Mouse (Mus musculus) embryonic facial prominence, embryonic 14.5 days (tissue): ENCODE results near the gene Stom. TPM values are rescaled to one million over a fixed set of nuclear protein-coding genes. Genes with fewer than 3 reads are reported as not detected.
A peak's percentile ranks its signal among the peaks of the same experiment; 100 is the strongest.

ENCODE experiments used
- ATAC-seq: fragments of 200-750 bp; cut with Nextera tagmentation; 2 replicates; pipeline ENCODE4 v1.8.0; 2017; ENCODE audit warnings: low read depth, moderate number of reproducible peaks, moderate TSS enrichment
- DNase-seq: peaks from one replicate; pipeline ENCODE4 v3.0.0-alpha.2; 2015; ENCODE audit warnings: low spot score
- H3K27ac ChIP-seq: fragments of 300-500 bp; sonication (generic); replicated peaks from 2 replicates; pipeline ENCODE4 v1.5.1; 2014; ENCODE audit warnings: low read depth, mild to moderate bottlenecking, low read length, moderate library complexity
- H3K27me3 ChIP-seq: fragments of 300-500 bp; sonication (generic); replicated peaks from 2 replicates; pipeline ENCODE4 v1.6.1; 2014; ENCODE audit warnings: low read length; ENCODE audit not compliant: control insufficient read depth, insufficient read depth
- H3K36me3 ChIP-seq: fragments of 300-500 bp; sonication (generic); 2 replicates; pipeline ENCODE4 v1.6.1; 2014; ENCODE audit warnings: low read length, mixed read lengths; ENCODE audit not compliant: control insufficient read depth, insufficient read depth
- H3K4me1 ChIP-seq: fragments of 300-500 bp; sonication (generic); 2 replicates; pipeline ENCODE4 v1.6.1; 2014; ENCODE audit warnings: antibody characterized with exemption, low read length; ENCODE audit not compliant: control insufficient read depth, insufficient read depth
- H3K4me2 ChIP-seq: fragments of 300-500 bp; sonication (generic); 2 replicates; pipeline ENCODE4 v1.6.1; 2014; ENCODE audit warnings: low read depth, mild to moderate bottlenecking, low read length, moderate library complexity, mixed read lengths
- H3K4me3 ChIP-seq: fragments of 300-500 bp; sonication (generic); 2 replicates; pipeline ENCODE4 v1.5.1; 2014; ENCODE audit warnings: low read depth, mild to moderate bottlenecking, low read length
- H3K9ac ChIP-seq: fragments of 300-500 bp; sonication (generic); 2 replicates; pipeline ENCODE4 v1.6.1; 2014; ENCODE audit warnings: low read depth, mild to moderate bottlenecking, low read length, moderate library complexity, mixed read lengths
- H3K9me3 ChIP-seq: fragments of 300-500 bp; sonication (generic); 2 replicates; pipeline ENCODE4 v1.6.1; 2016; ENCODE audit warnings: low read length; ENCODE audit not compliant: control insufficient read depth
- WGBS: fragments of 180-500 bp; shearing (Covaris S2); extraction: QIAGEN DNeasy Blood & Tissue Kit; methylation state at CpG from one replicate; pipeline ENCODE4 v1.1.7; 2014; 5-methylcytosine and 5-hydroxymethylcytosine counted together
- polyA plus RNA-seq: library from polyadenylated mRNA; unstranded; fragments of >200 nt; fragmentation: Nextera tagmentation; extraction: Ambion mirVana; gene quantifications from 2 replicates; pipeline ENCODE4 v1.2.1, GENCODE M21; 2014

The Stom gene
- polyA plus RNA-seq, 1 experiment from 2014 or later: 33.2 TPM

DNA sequence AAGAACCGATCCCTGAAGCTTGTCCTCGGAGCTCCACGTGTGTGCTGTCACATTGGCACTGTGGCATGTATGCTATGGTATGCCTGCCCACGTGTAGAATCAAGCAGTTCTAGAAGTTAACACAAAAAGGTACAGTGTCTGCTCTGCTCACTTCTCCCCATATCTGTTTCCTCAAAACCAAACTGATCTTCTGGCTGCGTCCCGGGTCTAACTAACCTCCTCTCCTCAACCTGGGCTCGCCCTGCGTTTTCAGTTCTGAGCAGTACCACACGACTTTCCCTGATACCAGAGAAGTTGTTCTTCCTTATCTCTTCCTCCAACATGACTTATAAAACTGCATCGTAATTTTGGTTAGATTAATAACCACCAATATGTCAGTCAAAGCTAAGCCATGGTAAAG lies 9.2 kb downstream of the Stom start:
- Histone ChIP-seq H3K4me2 (no peak overlapping the region), H3K4me3 (no peak overlapping the region), H3K4me1 (peaks cover 3% of the 10 kb centered on the region; the same call in 1 of the 2 replicates), H3K36me3 (no peaks in the 10 kb centered on the region), H3K9me3 (no peaks in the 10 kb centered on the region), H3K9ac (no peak overlapping the region), H3K27ac (no peak overlapping the region), H3K27me3 (no peaks in the 10 kb centered on the region)
- ATAC-seq: no peak
- 56% methylated on average over 10 of the region's 10 CpGs for WGBS
- no peak for DNase-seq

GRCm38 (mm10) chr2:35326931-35327330 lies 9.8 kb downstream of the Stom start:
- no peak overlapping the region for H3K4me3 ChIP-seq
- H3K9me3 ChIP-seq: no peaks in the 10 kb centered on the region
- ATAC-seq: no peak
- no peak overlapping the region for H3K9ac ChIP-seq
- peaks cover 4% of the 10 kb centered on the region; the same call in 1 of the 2 replicates for H3K4me1 ChIP-seq
- DNase-seq: no peak
- no peak overlapping the region for H3K4me2 ChIP-seq
- H3K27me3 ChIP-seq: no peaks in the 10 kb centered on the region
- no peak overlapping the region for H3K27ac ChIP-seq
- 68% methylated on average over 1 of the region's 1 CpGs for WGBS
- H3K36me3 ChIP-seq: no peaks in the 10 kb centered on the region

GRCm38 (mm10) chr2:35325930-35326329 lies 10.8 kb downstream of the Stom start:
- ATAC-seq: no peak
- no peaks in the 10 kb centered on the region for H3K9me3 ChIP-seq
- no peaks in the 10 kb centered on the region for H3K27me3 ChIP-seq
- H3K4me2 ChIP-seq: no peak overlapping the region
- H3K27ac ChIP-seq: no peak overlapping the region
- DNase-seq: no peak
- peaks cover 4% of the 10 kb centered on the region; the same call in 1 of the 2 replicates for H3K4me1 ChIP-seq
- 68% methylated on average over 10 of the region's 10 CpGs for WGBS
- no peak overlapping the region for H3K9ac ChIP-seq
- H3K4me3 ChIP-seq: no peak overlapping the region
- no peaks in the 10 kb centered on the region for H3K36me3 ChIP-seq

DNA sequence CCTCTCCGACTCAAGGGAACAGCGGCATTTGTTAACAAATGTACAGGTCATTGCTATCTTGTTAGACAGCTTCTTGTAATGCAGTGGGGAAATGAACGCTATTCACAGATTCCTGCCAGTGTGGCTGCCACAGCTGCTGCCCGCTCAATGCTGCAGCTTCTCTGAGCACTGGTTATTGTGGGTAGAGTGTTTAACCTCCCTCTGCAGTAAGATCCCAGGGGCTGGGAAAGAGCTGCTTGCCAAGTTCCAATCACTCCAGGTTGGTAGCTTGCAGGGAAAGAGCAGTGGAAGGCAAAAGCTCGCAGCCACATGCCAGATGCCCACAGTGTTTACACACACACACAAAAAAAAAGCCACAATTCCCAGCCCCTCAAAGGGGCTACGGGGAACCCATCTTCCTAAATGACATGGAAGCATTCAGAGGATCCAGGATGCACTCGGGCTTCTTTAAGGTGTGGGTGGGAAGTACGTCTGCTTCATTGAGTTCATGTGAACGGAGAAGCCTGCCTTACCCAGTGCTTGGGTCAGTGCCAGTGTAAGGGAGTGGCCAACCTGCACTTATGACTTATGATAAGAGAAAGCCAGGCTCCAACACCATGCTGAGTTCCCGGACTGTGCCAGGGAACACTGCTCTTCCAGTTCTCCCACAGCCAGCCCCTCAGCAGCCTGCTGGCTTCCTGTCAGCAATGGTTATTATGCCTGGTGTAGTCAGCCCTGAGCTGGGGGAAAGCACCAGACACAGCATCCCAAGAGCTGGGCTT lies 14.2 kb downstream of the Stom start:
- ATAC-seq: peak; percentile 62
- H3K4me2 ChIP-seq: no peak overlapping the region
- peak; percentile 61 for DNase-seq
- WGBS: 59% methylated on average over 10 of the region's 10 CpGs
- no peaks in the 10 kb centered on the region for H3K27me3 ChIP-seq
- H3K36me3 ChIP-seq: 0 out of 2 replicates have a peak, but pooled peaks cover 5% of the 10 kb centered on the region
- H3K27ac ChIP-seq: 0 out of 2 replicates have a peak overlapping the region, but pooled peaks have one; percentile 4
- H3K9me3 ChIP-seq: no peaks in the 10 kb centered on the region
- H3K4me1 ChIP-seq: peaks cover 4% of the 10 kb centered on the region; the same call in 1 of the 2 replicates
- no peak overlapping the region for H3K9ac ChIP-seq
- no peak overlapping the region for H3K4me3 ChIP-seq

- Histone ChIP-seq H3K4me2 (no peak overlapping the region), H3K9ac (no peak overlapping the region), H3K4me1 (peaks cover 4% of the 10 kb centered on the region; the same call in 1 of the 2 replicates), H3K36me3 (0 out of 2 replicates have a peak, but pooled peaks cover 5% of the 10 kb centered on the region), H3K4me3 (no peak overlapping the region), H3K27ac (no peak overlapping the region), H3K9me3 (no peaks in the 10 kb centered on the region), H3K27me3 (no peaks in the 10 kb centered on the region)
- 81% methylated on average over 15 of the region's 15 CpGs for WGBS
- ATAC-seq (0 out of 2 replicates have a peak, but pooled peaks have one; percentile 26), DNase-seq (no peak)
Measured at GRCm38 (mm10) chr2:35320399-35320798, 16.4 kb downstream of the Stom start.

GRCm38 (mm10) chr2:35318405-35318804 lies 18.4 kb downstream of the Stom start:
- Histone ChIP-seq H3K27ac (no peak overlapping the region), H3K4me3 (no peak overlapping the region), H3K9ac (no peak overlapping the region), H3K4me2 (no peak overlapping the region), H3K36me3 (0 out of 2 replicates have a peak, but pooled peaks cover 5% of the 10 kb centered on the region), H3K4me1 (peaks cover 4% of the 10 kb centered on the region; the same call in 1 of the 2 replicates), H3K27me3 (no peaks in the 10 kb centered on the region), H3K9me3 (no peaks in the 10 kb centered on the region)
- DNase-seq (no peak), ATAC-seq (no peak)
- WGBS: 89% methylated on average over 12 of the region's 12 CpGs

GRCm38 (mm10) chr2:35317604-35318003 lies 19.2 kb downstream of the Stom start:
- no peak overlapping the region for H3K4me3 ChIP-seq
- no peak overlapping the region for H3K27ac ChIP-seq
- H3K4me1 ChIP-seq: peaks cover 2% of the 10 kb centered on the region
- ATAC-seq: no peak
- no peaks in the 10 kb centered on the region for H3K27me3 ChIP-seq
- H3K9me3 ChIP-seq: no peaks in the 10 kb centered on the region
- DNase-seq: no peak
- 87% methylated on average over 4 of the region's 4 CpGs for WGBS
- no peak overlapping the region for H3K4me2 ChIP-seq
- no peak overlapping the region for H3K9ac ChIP-seq
- 0 out of 2 replicates have a peak, but pooled peaks cover 5% of the 10 kb centered on the region for H3K36me3 ChIP-seq

- Histone ChIP-seq H3K9me3 (no peaks in the 10 kb centered on the region), H3K27ac (no peak overlapping the region), H3K36me3 (0 out of 2 replicates have a peak, but pooled peaks cover 12% of the 10 kb centered on the region), H3K4me1 (no peaks in the 10 kb centered on the region; the same call in 1 of the 2 replicates), H3K9ac (no peak overlapping the region), H3K27me3 (no peaks in the 10 kb centered on the region), H3K4me3 (no peak overlapping the region), H3K4me2 (no peak overlapping the region)
- 61% methylated on average over 3 of the region's 3 CpGs for WGBS
- DNase-seq: no peak
- ATAC-seq: no peak
Measured at GRCm38 (mm10) chr2:35314300-35314699, 22.5 kb downstream of the Stom start.
